Mouse (Mus musculus): ENCODE data around the gene Map4k3. TPM values are rescaled to one million over a fixed set of nuclear protein-coding genes. Genes with fewer than 3 reads are reported as not detected.
"Not testable (repeated sequence)": the region's sequence is repeated elsewhere in the genome, so short reads cannot be mapped to it uniquely, and the experiment has no call there.

The Map4k3 gene
- total RNA-seq (2021): 10 to 100 TPM; 75.0 TPM
- long read RNA-seq, experiment 1, full-length matches to known transcripts: 86 of 123 reads
- long read RNA-seq, experiment 1, partial matches to known transcripts: 6 of 123 reads
- long read RNA-seq, experiment 1, other reads (novel, unspliced or antisense): 31 of 123 reads
- long read RNA-seq, experiment 2, full-length matches to known transcripts: 43 of 79 reads
- long read RNA-seq, experiment 2, partial matches to known transcripts: 4 of 79 reads
- long read RNA-seq, experiment 2, other reads (novel, unspliced or antisense): 32 of 79 reads

DNA sequence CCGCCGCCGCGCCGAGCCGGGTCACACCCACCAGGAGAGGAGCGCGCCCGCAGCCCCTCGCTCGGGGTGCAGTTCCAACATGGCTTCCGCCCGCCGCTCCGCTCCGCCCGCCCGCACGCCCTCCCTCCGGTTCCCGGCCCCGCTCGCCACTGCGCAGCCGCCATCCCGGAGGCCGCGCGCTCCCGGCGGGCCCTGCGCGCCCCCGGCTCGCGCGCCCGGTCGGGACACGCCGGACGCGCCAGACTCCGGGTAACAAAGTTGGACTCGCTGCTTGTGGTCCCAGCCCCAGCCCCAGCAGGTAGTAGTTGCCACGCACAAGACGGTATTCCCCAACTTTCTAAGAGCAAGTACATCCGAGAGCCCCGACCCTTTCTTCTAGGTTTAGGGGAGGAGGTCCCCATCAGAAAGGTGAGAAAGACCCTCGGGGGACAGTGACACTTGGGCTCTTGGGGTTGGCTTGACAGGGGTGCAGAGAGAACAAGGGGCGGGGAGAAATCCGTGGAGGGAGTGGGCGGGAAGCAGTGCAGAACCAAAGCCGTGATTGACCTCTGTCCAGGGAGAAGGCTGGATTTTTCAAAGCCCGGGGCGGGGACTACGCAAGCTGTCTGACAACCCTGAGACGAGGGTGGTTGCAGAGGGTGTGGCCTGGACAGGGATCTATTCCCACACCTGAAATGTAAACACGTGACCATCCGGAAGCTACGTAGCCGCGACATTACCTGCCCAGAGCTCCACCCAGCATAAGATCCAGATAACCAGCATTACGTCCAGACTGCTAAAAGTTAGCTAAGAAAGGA, at the start of gene Map4k3:
TSS of gene Map4k3 (minus strand) at position 424 of the 797 bp plus-strand sequence.
- no peak for TF ChIP-seq CTCF (IDR thresholded peaks at IDR 0.05)
- intact Hi-C loops (cut with DNase I): loop anchor here (2.0 to 5.0 kb wide), 3 partner anchors 46 to 214 kb away; partner anchors contain the start of gene Tmem178
- Histone ChIP-seq H3K27ac (peak within 1 kb of the TSS; percentile 96), H3K4me3 (peak within 1 kb of the TSS; percentile 98)
- DNase-seq (ENCODE audit: extremely low spot score in 1 of 2, low spot score in 2 of 2): peak; percentile 86 to 87

DNA sequence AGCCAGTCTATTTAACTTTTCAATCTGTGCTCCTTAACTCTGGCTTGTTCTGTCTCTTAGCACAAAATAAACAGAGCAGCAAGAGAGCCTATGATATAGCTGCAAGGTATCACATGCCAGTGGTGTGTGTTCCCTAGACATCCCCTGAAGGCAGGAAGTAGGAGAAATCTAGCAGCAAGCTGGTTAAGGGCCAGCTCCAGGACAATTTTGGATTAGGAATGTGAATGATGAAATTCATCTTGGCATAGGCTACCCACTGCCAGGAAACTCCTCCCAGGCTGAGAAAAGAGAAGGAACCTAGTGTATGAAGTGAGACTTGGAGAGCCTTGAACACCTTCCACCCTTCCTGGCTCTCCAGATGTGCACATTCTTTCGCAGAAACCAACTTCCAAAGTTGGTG, 49.3 kb upstream of the Map4k3 start:
- no peak for DNase-seq (ENCODE audit: extremely low spot score in 1 of 2, low spot score in 2 of 2)
- TF ChIP-seq CTCF (IDR thresholded peaks at IDR 0.05): no peak
- Histone ChIP-seq H3K27ac (no peak overlapping the region), H3K4me3 (no peak overlapping the region)
- intact Hi-C loops (cut with DNase I): no loop called here

DNA sequence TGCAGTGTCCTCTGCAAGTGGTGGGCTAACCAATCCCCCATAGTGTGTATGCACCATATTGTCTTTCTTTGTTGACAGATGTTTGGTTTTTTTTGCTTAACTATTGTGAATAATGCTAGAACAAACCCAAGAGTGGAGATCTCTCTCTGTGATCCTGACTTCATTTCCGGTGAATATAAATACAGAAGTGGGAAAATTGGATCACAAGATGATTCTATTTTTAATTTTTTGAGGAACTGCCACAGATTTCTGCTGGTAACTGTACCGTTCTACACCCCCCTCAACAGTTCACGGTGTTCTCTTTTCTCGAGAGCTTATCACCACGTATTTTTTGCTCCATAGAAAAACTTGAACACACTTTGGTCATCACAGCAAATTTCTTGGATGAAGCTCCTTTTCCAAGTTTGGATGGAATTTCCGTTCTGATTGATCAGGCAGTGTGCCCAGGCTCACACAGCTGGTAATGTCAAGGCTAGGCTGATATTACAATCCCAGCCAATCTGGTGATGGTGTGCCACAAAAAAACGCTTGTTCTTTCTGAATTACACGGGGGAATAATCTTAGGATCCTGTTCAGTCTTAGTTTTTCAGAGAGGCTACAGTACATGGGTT, 47.0 kb upstream of the Map4k3 start:
- intact Hi-C loops (cut with DNase I): loop anchor here (1.0 kb wide), 1 partner anchor 26 kb away; no protein-coding TSS in a partner anchor

DNA sequence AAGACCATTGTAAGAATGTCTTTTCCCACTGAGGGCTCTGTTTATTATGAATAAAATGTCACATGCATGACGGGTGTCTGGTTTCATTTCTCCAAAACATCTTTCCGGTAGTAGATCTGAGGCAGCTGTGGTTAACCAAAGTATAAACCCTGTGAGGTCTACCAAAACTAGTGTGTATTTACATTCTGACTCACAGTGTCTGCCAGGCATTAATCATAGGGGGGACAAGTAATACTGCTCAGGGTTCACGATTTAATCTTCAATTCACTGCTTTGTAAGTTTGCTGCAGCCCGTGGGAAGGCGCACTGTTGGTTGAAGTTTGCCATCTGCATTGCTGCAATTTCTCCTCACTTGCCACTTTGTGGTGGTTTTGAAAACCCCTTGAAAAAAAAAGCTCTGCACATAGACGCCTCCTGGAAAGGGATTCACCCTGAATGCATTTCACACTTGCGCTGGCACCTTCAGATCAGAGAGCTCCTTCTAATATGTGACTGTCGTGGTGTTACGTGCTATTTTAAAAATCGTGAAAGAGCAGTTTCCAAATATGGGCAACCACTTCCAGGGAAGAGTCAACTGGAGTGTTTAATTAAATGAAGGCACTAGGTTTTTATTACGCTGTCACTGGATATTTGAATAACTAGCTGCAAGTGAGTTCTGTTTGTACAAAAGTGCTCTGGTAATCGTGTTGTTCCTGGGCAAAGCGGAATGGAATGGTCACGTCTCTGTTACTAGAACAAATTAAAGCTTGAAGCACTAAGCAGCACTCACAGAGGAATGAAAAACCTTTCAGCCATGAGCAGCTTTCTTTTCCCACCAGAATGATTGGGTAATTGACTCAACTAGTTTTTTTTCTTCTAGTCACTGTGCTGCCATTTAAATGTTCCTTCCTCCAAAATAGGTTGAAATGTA, 44.5 kb upstream of the Map4k3 start:
- H3K4me3 ChIP-seq: no peak overlapping the region
- intact Hi-C loops (cut with DNase I): no loop called here
- peak in 1 of 2 experiments; percentile 15 for DNase-seq (ENCODE audit: extremely low spot score in 1 of 2, low spot score in 2 of 2)
- TF ChIP-seq CTCF (IDR thresholded peaks at IDR 0.05): no peak
- H3K27ac ChIP-seq: no peak overlapping the region

More for the DNA sequence above, 47.0 kb upstream of the Map4k3 start:
- Histone ChIP-seq H3K4me3 (no peak overlapping the region), H3K27ac (no peak overlapping the region; the same call in 1 of the 2 replicates)
- no peak for TF ChIP-seq CTCF (IDR thresholded peaks at IDR 0.05)
- no peak for DNase-seq (ENCODE audit: extremely low spot score in 1 of 2, low spot score in 2 of 2)

DNA sequence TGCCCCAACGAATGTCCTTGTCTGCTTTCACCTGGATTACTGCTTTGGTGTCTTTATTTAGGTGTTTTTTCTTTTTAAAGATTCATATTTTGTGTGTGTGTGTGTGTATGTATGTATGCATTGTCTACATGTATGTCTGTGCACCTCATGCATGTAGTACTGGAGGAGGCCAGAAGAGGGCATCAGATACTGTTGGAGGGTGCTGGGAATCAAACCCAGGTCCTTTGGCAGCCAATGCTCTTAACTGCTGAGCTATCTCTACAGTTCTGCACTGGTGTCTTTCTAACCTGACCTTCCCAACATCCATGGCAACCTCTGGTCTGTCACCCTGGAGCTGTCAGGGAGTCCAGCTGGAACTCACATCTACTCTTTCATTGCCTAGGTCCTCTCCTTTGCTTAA, 41.8 kb upstream of the Map4k3 start:
- Histone ChIP-seq H3K27ac (no peak overlapping the region), H3K4me3 (no peak overlapping the region)
- intact Hi-C loops (cut with DNase I): no loop called here
- no peak for DNase-seq (ENCODE audit: extremely low spot score in 1 of 2, low spot score in 2 of 2)
- TF ChIP-seq CTCF (IDR thresholded peaks at IDR 0.05): no peak

DNA sequence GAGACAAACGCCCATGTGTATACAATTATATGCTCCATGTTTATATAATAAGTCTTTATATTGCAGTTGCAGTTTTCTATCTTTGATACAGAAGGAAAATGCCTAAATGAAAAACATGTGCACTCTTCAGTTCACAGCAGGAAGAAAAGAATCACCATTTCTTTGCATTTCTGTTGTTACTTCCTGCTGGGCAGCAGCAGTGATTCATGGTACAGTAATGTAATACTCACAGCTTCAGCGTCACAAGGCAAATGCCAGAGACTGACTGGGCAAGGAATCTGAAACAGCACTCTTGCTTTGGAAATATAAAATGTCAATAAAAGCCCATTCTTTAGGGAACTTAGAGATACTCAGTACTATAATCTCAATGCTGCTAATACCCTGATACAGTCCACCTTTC, 36.9 kb upstream of the Map4k3 start:
- Histone ChIP-seq H3K4me3 (no peak overlapping the region), H3K27ac (no peak overlapping the region)
- intact Hi-C loops (cut with DNase I): no loop called here
- TF ChIP-seq CTCF (IDR thresholded peaks at IDR 0.05): no peak
- DNase-seq (ENCODE audit: extremely low spot score in 1 of 2, low spot score in 2 of 2): no peak

DNA sequence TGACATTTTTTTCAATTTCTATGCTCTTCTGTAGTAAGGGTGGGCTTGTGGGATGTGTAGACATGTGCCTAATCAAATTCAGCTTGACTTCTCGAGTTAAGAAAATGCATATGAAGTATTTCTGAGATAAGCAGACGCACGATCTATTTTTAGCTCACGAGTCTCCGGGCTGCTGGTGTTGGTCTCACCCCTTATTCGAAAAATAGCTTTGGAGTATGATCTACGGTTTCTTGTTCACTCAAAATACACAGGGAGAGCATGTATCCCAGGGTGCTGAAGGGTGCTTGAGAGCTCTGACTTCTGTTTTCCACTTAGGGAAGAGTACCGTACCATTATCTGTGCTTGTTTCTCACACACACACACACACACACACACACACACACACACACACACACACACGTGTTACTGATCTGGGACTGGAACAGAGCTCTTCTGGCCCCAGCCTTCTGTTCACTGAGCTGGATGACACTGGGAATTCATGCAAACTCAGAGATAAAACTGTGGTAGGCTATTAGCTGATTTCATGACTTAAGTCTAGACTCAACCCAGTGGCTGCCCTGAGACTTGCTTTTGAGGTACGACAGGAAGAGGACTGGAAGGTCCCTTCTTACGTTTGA, 34.9 kb upstream of the Map4k3 start:
- no peak overlapping the region for H3K27ac ChIP-seq
- no peak for TF ChIP-seq CTCF (IDR thresholded peaks at IDR 0.05)
- no peak for DNase-seq (ENCODE audit: extremely low spot score in 1 of 2, low spot score in 2 of 2)
- no peak overlapping the region for H3K4me3 ChIP-seq
- intact Hi-C loops (cut with DNase I): no loop called here

DNA sequence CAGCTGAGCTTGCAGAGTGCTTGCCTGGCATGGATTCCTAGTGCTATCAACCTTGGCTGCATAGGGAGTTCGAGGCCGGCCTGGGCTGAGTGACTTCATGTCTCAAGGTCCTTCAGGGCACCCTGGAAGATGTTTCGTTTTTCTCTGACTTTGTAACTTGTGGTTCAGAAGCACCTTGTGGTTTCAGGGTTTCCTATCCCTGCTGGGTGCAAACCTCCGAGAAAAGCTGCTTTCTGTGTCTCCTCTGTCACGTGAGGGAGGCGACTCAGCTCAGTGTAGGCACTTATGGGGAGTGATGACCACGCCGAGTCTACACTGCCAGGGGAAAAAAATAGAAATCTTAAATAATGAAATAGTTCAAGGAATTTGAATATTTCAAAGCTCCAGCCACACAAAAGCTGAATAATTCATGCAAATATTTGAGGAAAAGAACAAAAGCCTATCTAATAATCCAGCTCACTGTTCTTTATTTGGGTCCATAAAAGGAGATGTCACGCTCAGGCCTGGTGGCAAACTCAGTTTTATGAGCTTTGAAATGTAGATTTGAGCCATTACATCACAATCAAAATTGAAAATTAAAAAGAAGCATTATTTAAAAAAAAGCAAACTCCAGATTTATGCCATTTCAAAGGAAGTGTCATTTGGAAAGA, 34.2 kb upstream of the Map4k3 start:
- no peak for TF ChIP-seq CTCF (IDR thresholded peaks at IDR 0.05)
- H3K27ac ChIP-seq: no peak overlapping the region

DNA sequence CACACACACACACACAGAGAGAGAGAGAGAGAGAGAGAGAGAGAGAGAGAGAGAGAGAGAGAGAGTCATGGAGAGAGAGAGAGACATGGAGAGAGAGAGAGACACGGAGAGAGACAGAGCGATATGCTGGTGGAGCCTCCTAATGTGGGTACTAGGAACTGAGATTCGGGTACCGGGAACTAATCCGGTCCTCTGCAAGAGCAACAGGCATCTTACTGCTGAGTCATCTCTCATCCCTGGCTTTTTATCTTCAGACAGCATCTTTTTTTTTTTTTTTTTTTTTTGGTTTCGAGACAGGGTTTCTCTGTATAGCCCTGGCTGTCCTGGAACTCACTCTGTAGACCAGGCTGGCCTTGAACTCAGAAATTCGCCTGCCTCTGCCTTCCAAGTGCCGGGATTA, 32.9 kb upstream of the Map4k3 start:
- H3K27ac ChIP-seq; H3K4me3 ChIP-seq; DNase-seq (ENCODE audit: extremely low spot score in 1 of 2, low spot score in 2 of 2); intact Hi-C loops (cut with DNase I): not testable (repeated sequence)

More for the DNA sequence above, 34.2 kb upstream of the Map4k3 start:
- DNase-seq (ENCODE audit: extremely low spot score in 1 of 2, low spot score in 2 of 2): no peak
- intact Hi-C loops (cut with DNase I): no loop called here
- H3K4me3 ChIP-seq: no peak overlapping the region

DNA sequence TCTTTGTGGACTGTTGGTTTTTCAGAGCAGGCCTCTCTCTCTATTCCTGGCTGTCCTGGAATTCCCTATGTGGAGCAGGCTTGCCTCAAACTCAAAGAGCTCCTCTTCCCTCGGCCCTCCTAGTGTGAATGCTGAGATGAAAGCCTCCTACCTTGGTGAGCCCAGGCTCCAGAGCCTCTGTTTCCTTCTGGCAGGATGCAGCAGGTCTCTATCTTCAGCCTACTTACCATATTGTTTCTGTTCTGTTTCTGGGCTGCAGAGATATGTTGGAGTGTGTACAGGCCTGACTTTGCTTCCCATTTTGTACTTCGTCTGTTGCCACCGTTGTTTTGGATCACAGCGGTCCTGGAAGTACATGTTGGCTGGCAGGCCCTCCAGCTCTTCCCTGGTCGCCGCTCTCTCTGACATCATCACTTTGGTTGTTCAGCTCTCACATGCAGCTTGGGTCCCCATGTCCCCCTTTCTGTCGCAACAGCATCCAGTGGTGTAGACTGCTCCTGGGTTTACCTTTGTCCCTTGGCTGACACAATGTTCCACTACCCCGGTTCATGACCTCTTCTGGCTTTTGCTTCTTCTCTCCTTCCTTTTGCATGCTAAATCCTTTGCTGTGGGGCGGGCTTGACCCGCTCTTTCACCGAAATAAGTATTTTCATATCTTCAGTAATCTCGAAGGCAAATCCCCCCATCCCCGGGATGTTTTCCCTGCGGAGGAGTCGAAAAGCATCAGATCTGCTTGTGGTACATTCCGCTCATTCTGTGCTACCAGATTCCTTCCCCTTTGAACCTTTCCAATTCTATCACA, 32.3 kb upstream of the Map4k3 start:
- peak overlapping the region; percentile 64 for H3K27ac ChIP-seq
- no peak for DNase-seq (ENCODE audit: extremely low spot score in 1 of 2, low spot score in 2 of 2)
- TF ChIP-seq CTCF (IDR thresholded peaks at IDR 0.05): no peak
- no peak overlapping the region for H3K4me3 ChIP-seq
- intact Hi-C loops (cut with DNase I): loop anchor here (1.0 kb wide), 1 partner anchor 41 kb away; no protein-coding TSS in a partner anchor

Data from left cerebral cortex, adult 2 months (tissue).